Mouse (Mus musculus) ovary, postnatal 36 days (tissue): ENCODE data around the gene Gpx5.
"Not testable (repeated sequence)": the region's sequence is repeated elsewhere in the genome, so short reads cannot be mapped to it uniquely, and the experiment has no call there.

ENCODE experiments used
- DNase-seq: peaks from one replicate; pipeline ENCODE4 v3.0.0; 2022; ENCODE audit warnings: low spot score, mixed read lengths

Gpx5 gene

GRCm38 (mm10) chr13:21265736-21266135 is 26.8 kb downstream of the Gpx5 start:
- DNase-seq, result no peak

GRCm38 (mm10) chr13:21264366-21264765 is 28.2 kb downstream of the Gpx5 start:
- no peak for DNase-seq

- no peak for DNase-seq
Observed at GRCm38 (mm10) chr13:21263910-21264309, 28.6 kb downstream of the Gpx5 start.

- no peak for DNase-seq
Observed at GRCm38 (mm10) chr13:21262787-21263461, 29.6 kb downstream of the Gpx5 start.

- no peak for DNase-seq
Observed at GRCm38 (mm10) chr13:21260289-21260688, 32.2 kb downstream of the Gpx5 start.

- no peak for DNase-seq
Observed at GRCm38 (mm10) chr13:21259677-21260113, 32.8 kb downstream of the Gpx5 start.

- DNase-seq, result no peak
Observed at GRCm38 (mm10) chr13:21259171-21259631, 33.3 kb downstream of the Gpx5 start.

GRCm38 (mm10) chr13:21258524-21258923 is 34.0 kb downstream of the Gpx5 start:
- no peak for DNase-seq

- no peak for DNase-seq
Observed at GRCm38 (mm10) chr13:21253986-21254385, 38.5 kb downstream of the Gpx5 start.

- no peak for DNase-seq
Observed at GRCm38 (mm10) chr13:21253569-21253968, 39.0 kb downstream of the Gpx5 start.

GRCm38 (mm10) chr13:21253040-21253439 is 39.5 kb downstream of the Gpx5 start:
- DNase-seq, result no peak

GRCm38 (mm10) chr13:21250074-21250681 is 42.4 kb downstream of the Gpx5 start:
- DNase-seq, result no peak

GRCm38 (mm10) chr13:21249022-21249421 is 43.5 kb downstream of the Gpx5 start:
- DNase-seq, result no peak

- DNase-seq, result no peak
Observed at GRCm38 (mm10) chr13:21246276-21246675, 46.3 kb downstream of the Gpx5 start.

GRCm38 (mm10) chr13:21244967-21245366 is 47.6 kb downstream of the Gpx5 start:
- DNase-seq, result not testable (repeated sequence)

- no peak for DNase-seq
Observed at GRCm38 (mm10) chr13:21244089-21244488, 48.4 kb downstream of the Gpx5 start.

GRCm38 (mm10) chr13:21243196-21243595 is 49.3 kb downstream of the Gpx5 start:
- no peak for DNase-seq

GRCm38 (mm10) chr13:21242408-21243125 is 50.0 kb downstream of the Gpx5 start:
- DNase-seq, result no peak

GRCm38 (mm10) chr13:21240788-21241187 is 51.7 kb downstream of the Gpx5 start:
- DNase-seq, result no peak

- DNase-seq, result no peak
Observed at GRCm38 (mm10) chr13:21237161-21237560, 55.4 kb downstream of the Gpx5 start.

GRCm38 (mm10) chr13:21236714-21237113 is 55.8 kb downstream of the Gpx5 start:
- no peak for DNase-seq
